Comparison of ENCODE assay signal across 12 mouse cellular contexts in genomic region chr5:124075716-124076115, GRCm38 (mm10). TPM values are rescaled to one million over a fixed set of nuclear protein-coding genes. Genes with fewer than 3 reads are reported as not detected.
DNase-seq lines count a peak whose midpoint lies in the region; ATAC-seq and TF ChIP-seq lines count a peak whose summit lies in the region.
"Had no signal": no experiment of that assay in that cellular context is flagged by ENCODE, and none has a peak within 500 bp of the region (broad histone marks: within the 10 kb centered on the region; RNA-seq: fewer than 3 reads in every experiment).

No protein-coding gene starts in this region.

- no peaks in the 10 kb centered on the region for H3K9me3 ChIP-seq in heart, embryonic 13.5 days
- H3K9me3 ChIP-seq: forebrain, embryonic 15.5 days; hindbrain, embryonic 13.5 days had no signal

- DNase-seq in heart, postnatal 14 days: no peak
- no peak for DNase-seq in spleen, adult 2 months (ENCODE audit: low read depth in 1 of 2, low spot score in 2 of 2)
- no peak for DNase-seq in spleen, postnatal 14 days (ENCODE audit: low spot score in 2 of 2)
- DNase-seq in thymus, postnatal 4 days: peak; percentile 62
- DNase-seq in retina, embryonic 14.5 days (ENCODE audit: low spot score): no peak
- no peak for DNase-seq in urinary bladder, postnatal 25 days (ENCODE audit: low spot score)
- DNase-seq: adrenal gland, postnatal 10 days; kidney, postnatal 36 days had no signal

- no peak overlapping the region for H3K4me2 ChIP-seq in heart, embryonic 13.5 days
- H3K4me2 ChIP-seq: forebrain, embryonic 15.5 days; hindbrain, embryonic 13.5 days had no signal

- TF ChIP-seq CTCF in spleen, adult 2 months (IDR thresholded peaks at IDR 0.05; ENCODE audit: extremely low read depth, insufficient read depth, insufficient read length, insufficient replicate concordance): no peak

- WGBS in heart, embryonic 13.5 days: 65% methylated on average over 9 of the region's 9 CpGs
- 41% methylated on average over 9 of the region's 9 CpGs for WGBS in spleen, adult 2 months

- H3K4me3 ChIP-seq in heart, embryonic 13.5 days: no peak overlapping the region
- H3K4me3 ChIP-seq in spleen, adult 2 months (ENCODE audit: extremely low read depth, insufficient read depth, insufficient read length): no peak overlapping the region
- H3K4me3 ChIP-seq: forebrain, embryonic 15.5 days; hindbrain, embryonic 13.5 days had no signal

- peaks cover 55% of the 10 kb centered on the region for H3K4me1 ChIP-seq in heart, embryonic 13.5 days
- peaks cover 30% of the 10 kb centered on the region; the same call in 1 of the 2 replicates for H3K4me1 ChIP-seq in spleen, adult 2 months (ENCODE audit: control insufficient read depth, insufficient read depth, insufficient read length)

- intact Hi-C loops in heart, postnatal 14 days (cut with DNase I): no loop called here

- no peak overlapping the region for H3K27ac ChIP-seq in heart, embryonic 13.5 days (replicated peaks)
- peak overlapping the region; percentile 19; the same call in 1 of the 2 replicates for H3K27ac ChIP-seq in spleen, adult 2 months (ENCODE audit: insufficient read depth, low read length)
- H3K27ac ChIP-seq: forebrain, embryonic 15.5 days had no signal

- no peak for ATAC-seq in heart, embryonic 13.5 days (ENCODE audit: extremely low read depth, insufficient number of reproducible peaks, low FRiP score, low TSS enrichment)
- peak; percentile 44 for ATAC-seq in monocyte, adult 5-6 weeks (replicated peaks; ENCODE audit: insufficient number of reproducible peaks, low FRiP score, low TSS enrichment, poor library complexity, severe bottlenecking)
- ATAC-seq: forebrain, embryonic 15.5 days had no signal

- H3K9ac ChIP-seq in heart, embryonic 13.5 days: peak overlapping the region; percentile 11
- H3K9ac ChIP-seq: forebrain, embryonic 15.5 days; hindbrain, embryonic 13.5 days had no signal

- no peaks in the 10 kb centered on the region for H3K36me3 ChIP-seq in heart, embryonic 13.5 days
- H3K36me3 ChIP-seq in spleen, adult 2 months (ENCODE audit: control insufficient read depth, insufficient read depth, low read length): no peaks in the 10 kb centered on the region
- H3K36me3 ChIP-seq: forebrain, embryonic 15.5 days; hindbrain, embryonic 13.5 days had no signal

- 0 out of 2 replicates have a peak, but pooled peaks cover 7% of the 10 kb centered on the region for H3K27me3 ChIP-seq in heart, embryonic 13.5 days (replicated peaks)
- H3K27me3 ChIP-seq in spleen, adult 2 months (ENCODE audit: control insufficient read depth, insufficient read depth, low read length): no peaks in the 10 kb centered on the region
- H3K27me3 ChIP-seq: forebrain, embryonic 15.5 days had no signal

- TF ChIP-seq POLR2A in spleen, adult 2 months (IDR thresholded peaks at IDR 0.05; ENCODE audit: low read depth, low read length): no peak

RNA-seq across cellular contexts. Expression of gene Abcb9, which starts 19.9 kb away (rescaled TPM):
- polyA plus RNA-seq in heart, embryonic 13.5 days (2015; fragmentation: Nextera tagmentation; extraction: Ambion mirVana): 1.6 and 1.7 TPM in 2 replicates
- 1 to 10 TPM; 7.8 to 9.9 TPM for total RNA-seq in heart, postnatal 14 days (2021)
- 7.0 and 7.8 TPM in 2 replicates for polyA plus RNA-seq in spleen, adult 2 months (2012; rRNA removed)
- total RNA-seq in monocyte, adult 5-6 weeks (2017): 1.6 to 4.0 TPM (median 2.5 TPM) in 3 replicates

RNA-seq across cellular contexts. Expression of gene Ogfod2, which starts 36.4 kb away (rescaled TPM):
- 18.3 and 18.8 TPM in 2 replicates for polyA plus RNA-seq in heart, embryonic 13.5 days (2015; fragmentation: Nextera tagmentation; extraction: Ambion mirVana)
- 10 to 100 TPM; 13.0 to 13.3 TPM for total RNA-seq in heart, postnatal 14 days (2021)
- polyA plus RNA-seq in spleen, adult 2 months (2012; rRNA removed): 35.5 and 52.0 TPM in 2 replicates
- 10.7 to 21.5 TPM (median 14.4 TPM) in 3 replicates for total RNA-seq in monocyte, adult 5-6 weeks (2017)

RNA-seq across cellular contexts. Expression of gene Arl6ip4, which starts 40.2 kb away (rescaled TPM):
- 68.5 and 70.8 TPM in 2 replicates for polyA plus RNA-seq in heart, embryonic 13.5 days (2015; fragmentation: Nextera tagmentation; extraction: Ambion mirVana)
- total RNA-seq in heart, postnatal 14 days (2021): 10 to 100 TPM; 42.1 to 49.0 TPM
- polyA plus RNA-seq in spleen, adult 2 months (2012; rRNA removed): 28.2 and 36.0 TPM in 2 replicates
- total RNA-seq in monocyte, adult 5-6 weeks (2017): 53.4 to 79.6 TPM (median 61.8 TPM) in 3 replicates

RNA-seq across cellular contexts. Expression of gene Vps37b, which starts 43.6 kb away (rescaled TPM):
- 51.2 and 52.2 TPM in 2 replicates for polyA plus RNA-seq in heart, embryonic 13.5 days (2015; fragmentation: Nextera tagmentation; extraction: Ambion mirVana)
- 10 to 100 TPM; 22.2 to 22.7 TPM for total RNA-seq in heart, postnatal 14 days (2021)
- polyA plus RNA-seq in spleen, adult 2 months (2012; rRNA removed): 58.1 and 72.8 TPM in 2 replicates
- total RNA-seq in monocyte, adult 5-6 weeks (2017): 118 to 126 TPM (median 121 TPM) in 3 replicates
